Mouse (Mus musculus): ENCODE results near the gene Tagln2. TPM values are rescaled to one million over a fixed set of nuclear protein-coding genes. Genes with fewer than 3 reads are reported as not detected.

Gene Tagln2
- polyA plus RNA-seq, 1 experiment from 2014 or later, result 177 TPM

GRCm38 (mm10) chr1:172482518-172483360 is 17.1 kb upstream of the Tagln2 start:
- peaks cover 21% of the 10 kb centered on the region for H3K4me1 ChIP-seq
- peak overlapping the region; percentile 43 for H3K4me3 ChIP-seq
- no peak overlapping the region for H3K27ac ChIP-seq
- no peaks in the 10 kb centered on the region for H3K9me3 ChIP-seq (replicated peaks)
- H3K9ac ChIP-seq, result no peak overlapping the region; the same call in 1 of the 2 replicates
- no peaks in the 10 kb centered on the region for H3K36me3 ChIP-seq
- 17% methylated on average over 12 of the region's 12 CpGs for WGBS (ENCODE audit: insufficient replicate concordance)
- H3K4me2 ChIP-seq, result peak overlapping the region; percentile 64
- H3K27me3 ChIP-seq (replicated peaks), result peaks cover 88% of the 10 kb centered on the region
- ATAC-seq, result no peak

DNA sequence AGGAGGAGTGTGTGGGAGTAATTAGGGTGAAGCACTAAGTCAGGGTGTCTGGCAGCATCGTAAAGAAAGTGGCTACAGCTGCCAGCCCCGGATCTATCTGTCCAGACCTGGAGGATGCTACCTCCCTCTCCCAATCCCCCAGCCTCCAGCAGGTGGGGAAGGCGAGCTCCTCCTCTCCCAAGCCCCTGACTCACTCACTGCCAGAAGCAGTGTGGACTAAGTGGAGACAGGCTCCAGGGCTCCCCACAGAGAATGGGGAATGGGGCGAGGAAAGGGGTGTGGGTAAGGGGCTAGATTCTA is 16.5 kb upstream of the Tagln2 start:
- no peak overlapping the region; the same call in 1 of the 2 replicates for H3K9ac ChIP-seq
- H3K27ac ChIP-seq, result no peak overlapping the region
- WGBS (ENCODE audit: insufficient replicate concordance), result 34% methylated on average over 4 of the region's 4 CpGs

GRCm38 (mm10) chr1:172484236-172484635 is 15.6 kb upstream of the Tagln2 start:
- H3K4me2 ChIP-seq, result no peak overlapping the region
- no peaks in the 10 kb centered on the region for H3K36me3 ChIP-seq
- no peak overlapping the region for H3K27ac ChIP-seq
- no peak overlapping the region for H3K4me3 ChIP-seq
- ATAC-seq, result no peak
- WGBS (ENCODE audit: insufficient replicate concordance), result 58% methylated on average over 11 of the region's 11 CpGs
- peaks cover 21% of the 10 kb centered on the region for H3K4me1 ChIP-seq
- H3K9me3 ChIP-seq (replicated peaks), result no peaks in the 10 kb centered on the region
- H3K9ac ChIP-seq, result no peak overlapping the region
- peaks cover 82% of the 10 kb centered on the region for H3K27me3 ChIP-seq (replicated peaks)

More for the DNA sequence above, 16.5 kb upstream of the Tagln2 start:
- Histone ChIP-seq H3K27me3 (replicated peaks) (peaks cover 82% of the 10 kb centered on the region), H3K9me3 (replicated peaks) (no peaks in the 10 kb centered on the region), H3K4me2 (peak overlapping the region; percentile 64), H3K4me3 (no peak overlapping the region), H3K4me1 (peaks cover 21% of the 10 kb centered on the region), H3K36me3 (no peaks in the 10 kb centered on the region)
- ATAC-seq, result no peak

DNA sequence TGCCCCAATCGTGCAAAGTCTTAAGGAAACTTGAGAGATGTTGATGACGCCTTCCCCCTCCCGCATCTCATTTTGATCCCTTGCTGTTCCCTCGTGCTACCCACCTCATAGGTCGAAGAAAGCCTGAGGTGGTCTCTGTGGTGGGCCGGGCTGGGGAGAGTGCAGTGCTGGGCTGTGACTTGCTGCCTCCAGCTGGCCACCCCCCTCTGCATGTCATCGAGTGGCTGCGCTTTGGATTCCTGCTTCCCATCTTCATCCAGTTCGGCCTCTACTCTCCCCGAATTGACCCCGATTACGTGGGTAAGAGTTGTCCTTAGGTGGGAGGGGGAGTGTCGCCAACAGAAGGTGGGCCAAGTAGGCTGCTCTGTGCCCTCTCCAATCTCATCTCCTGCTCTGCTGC is 15.2 kb upstream of the Tagln2 start:
- no peak overlapping the region for H3K4me2 ChIP-seq

DNA sequence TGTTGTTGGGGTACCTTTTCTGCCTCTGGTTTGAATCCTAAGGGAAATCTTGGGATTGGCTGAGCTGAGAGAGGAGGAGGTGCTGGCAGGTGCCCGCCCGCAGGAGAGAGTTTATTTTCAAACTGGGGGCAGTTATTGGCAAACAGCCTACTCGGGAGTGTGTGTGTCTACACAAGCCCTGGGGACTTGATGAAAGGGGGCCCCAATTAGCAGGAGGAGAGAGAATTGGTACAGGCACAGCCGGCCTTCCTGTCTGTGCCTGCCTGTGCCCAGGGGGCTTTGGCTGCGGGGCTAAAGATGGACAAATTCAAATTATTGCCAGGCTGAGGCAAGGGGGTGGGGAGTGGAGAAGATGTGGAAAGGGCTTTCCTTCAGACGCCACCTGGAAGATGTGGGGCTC is 14.0 kb upstream of the Tagln2 start:
- 69% methylated on average over 6 of the region's 6 CpGs for WGBS (ENCODE audit: insufficient replicate concordance)
- Histone ChIP-seq H3K4me1 (peaks cover 23% of the 10 kb centered on the region), H3K27me3 (replicated peaks) (peaks cover 74% of the 10 kb centered on the region), H3K9me3 (replicated peaks) (no peaks in the 10 kb centered on the region), H3K36me3 (no peaks in the 10 kb centered on the region), H3K4me3 (no peak overlapping the region), H3K9ac (no peak overlapping the region), H3K27ac (no peak overlapping the region), H3K4me2 (no peak overlapping the region)
- ATAC-seq, result no peak

More for the DNA sequence above, 15.2 kb upstream of the Tagln2 start:
- H3K9ac ChIP-seq, result no peak overlapping the region
- H3K27ac ChIP-seq, result no peak overlapping the region
- no peaks in the 10 kb centered on the region for H3K36me3 ChIP-seq
- peaks cover 21% of the 10 kb centered on the region for H3K4me1 ChIP-seq
- no peak overlapping the region for H3K4me3 ChIP-seq
- H3K9me3 ChIP-seq (replicated peaks), result no peaks in the 10 kb centered on the region
- WGBS (ENCODE audit: insufficient replicate concordance), result 64% methylated on average over 13 of the region's 13 CpGs
- no peak for ATAC-seq
- peaks cover 82% of the 10 kb centered on the region for H3K27me3 ChIP-seq (replicated peaks)

- Histone ChIP-seq H3K9ac (no peak overlapping the region), H3K27me3 (replicated peaks) (peaks cover 70% of the 10 kb centered on the region), H3K36me3 (no peaks in the 10 kb centered on the region), H3K9me3 (replicated peaks) (no peaks in the 10 kb centered on the region), H3K4me1 (peaks cover 20% of the 10 kb centered on the region), H3K27ac (no peak overlapping the region), H3K4me3 (no peak overlapping the region), H3K4me2 (no peak overlapping the region)
- WGBS (ENCODE audit: insufficient replicate concordance), result 64% methylated on average over 4 of the region's 4 CpGs
- no peak for ATAC-seq
Observed at GRCm38 (mm10) chr1:172486236-172486635, 13.6 kb upstream of the Tagln2 start.

DNA sequence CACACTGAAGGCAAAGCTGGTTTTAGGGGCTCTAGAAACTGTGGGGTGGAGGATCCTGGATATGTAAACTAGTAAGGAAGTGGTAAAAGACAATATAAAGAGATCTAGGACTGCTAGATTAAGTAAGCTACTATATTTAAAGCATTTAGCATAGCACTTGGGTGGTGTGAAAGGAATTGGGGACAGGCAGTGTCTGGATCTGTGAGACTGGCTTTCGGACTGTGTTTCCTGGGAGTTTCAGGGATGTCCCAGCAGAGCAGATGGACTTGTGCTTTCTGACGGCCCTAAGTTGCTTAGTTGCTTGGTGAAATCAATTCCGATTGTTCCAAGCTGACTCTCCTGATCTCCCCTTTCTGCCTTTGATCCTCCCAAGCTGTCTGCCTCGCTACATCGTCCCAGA is 13.2 kb upstream of the Tagln2 start:
- no peak for ATAC-seq
- Histone ChIP-seq H3K4me2 (no peak overlapping the region), H3K36me3 (no peaks in the 10 kb centered on the region), H3K9ac (no peak overlapping the region), H3K4me1 (peaks cover 16% of the 10 kb centered on the region), H3K27me3 (replicated peaks) (peaks cover 66% of the 10 kb centered on the region), H3K27ac (no peak overlapping the region), H3K4me3 (no peak overlapping the region), H3K9me3 (replicated peaks) (no peaks in the 10 kb centered on the region)
- 58% methylated on average over 5 of the region's 5 CpGs for WGBS (ENCODE audit: insufficient replicate concordance)

- Histone ChIP-seq H3K27me3 (replicated peaks) (peaks cover 54% of the 10 kb centered on the region), H3K9ac (no peak overlapping the region), H3K4me1 (peaks cover 8% of the 10 kb centered on the region; the same call in 1 of the 2 replicates), H3K27ac (no peak overlapping the region), H3K4me3 (no peak overlapping the region), H3K4me2 (no peak overlapping the region), H3K36me3 (no peaks in the 10 kb centered on the region), H3K9me3 (replicated peaks) (no peaks in the 10 kb centered on the region)
- 46% methylated on average over 4 of the region's 4 CpGs for WGBS (ENCODE audit: insufficient replicate concordance)
- ATAC-seq, result no peak
Observed at GRCm38 (mm10) chr1:172487859-172488258, 12.0 kb upstream of the Tagln2 start.

- Histone ChIP-seq H3K9ac (no peak overlapping the region), H3K27me3 (replicated peaks) (peaks cover 45% of the 10 kb centered on the region), H3K4me2 (no peak overlapping the region), H3K36me3 (no peaks in the 10 kb centered on the region), H3K27ac (no peak overlapping the region), H3K9me3 (replicated peaks) (no peaks in the 10 kb centered on the region), H3K4me3 (no peak overlapping the region), H3K4me1 (peaks cover 3% of the 10 kb centered on the region; the same call in 1 of the 2 replicates)
- 58% methylated on average over 7 of the region's 7 CpGs for WGBS (ENCODE audit: insufficient replicate concordance)
- ATAC-seq, result no peak
Observed at GRCm38 (mm10) chr1:172488831-172489230, 11.0 kb upstream of the Tagln2 start.

DNA sequence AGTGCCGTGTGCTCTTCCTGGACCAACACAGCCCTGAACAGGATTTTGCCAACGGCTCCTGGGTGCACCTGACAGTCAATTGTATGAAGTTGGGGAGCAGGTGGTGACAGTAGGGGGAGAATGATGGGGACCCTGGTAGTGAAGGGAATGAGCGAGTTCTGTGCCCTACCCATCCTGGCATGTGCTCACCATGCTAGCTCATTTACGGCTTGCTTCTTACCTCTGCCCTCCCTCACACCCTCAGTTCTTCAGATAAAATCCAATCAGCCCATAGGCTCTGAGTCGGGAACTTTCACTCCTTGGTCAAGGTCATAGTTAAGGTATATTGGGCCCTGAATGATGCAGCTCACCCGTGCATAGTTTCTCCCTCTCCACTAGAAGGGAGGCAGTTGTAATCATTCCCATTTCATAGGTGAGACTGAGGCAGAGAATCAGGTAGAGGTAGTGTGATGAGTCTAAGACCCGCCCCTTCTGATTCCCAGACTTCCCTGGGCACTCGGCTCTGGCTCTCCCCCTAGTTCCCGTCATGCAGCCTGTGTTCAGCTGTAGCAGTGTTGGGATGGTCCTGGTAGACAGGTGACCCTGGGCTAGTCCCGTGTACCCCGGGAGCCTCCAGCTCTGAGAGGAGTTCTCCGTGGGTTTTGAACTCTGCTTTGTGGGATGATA is 10.1 kb upstream of the Tagln2 start:
- peak; percentile 16; the same call in 1 of the 2 replicates for ATAC-seq
- Histone ChIP-seq H3K27me3 (replicated peaks) (peaks cover 44% of the 10 kb centered on the region), H3K4me1 (peaks cover 2% of the 10 kb centered on the region; the same call in 1 of the 2 replicates), H3K9me3 (replicated peaks) (no peaks in the 10 kb centered on the region), H3K4me2 (peak overlapping the region; percentile 50), H3K27ac (no peak overlapping the region), H3K4me3 (no peak overlapping the region), H3K36me3 (no peaks in the 10 kb centered on the region), H3K9ac (no peak overlapping the region)
- 46% methylated on average over 12 of the region's 12 CpGs for WGBS (ENCODE audit: insufficient replicate concordance)

DNA sequence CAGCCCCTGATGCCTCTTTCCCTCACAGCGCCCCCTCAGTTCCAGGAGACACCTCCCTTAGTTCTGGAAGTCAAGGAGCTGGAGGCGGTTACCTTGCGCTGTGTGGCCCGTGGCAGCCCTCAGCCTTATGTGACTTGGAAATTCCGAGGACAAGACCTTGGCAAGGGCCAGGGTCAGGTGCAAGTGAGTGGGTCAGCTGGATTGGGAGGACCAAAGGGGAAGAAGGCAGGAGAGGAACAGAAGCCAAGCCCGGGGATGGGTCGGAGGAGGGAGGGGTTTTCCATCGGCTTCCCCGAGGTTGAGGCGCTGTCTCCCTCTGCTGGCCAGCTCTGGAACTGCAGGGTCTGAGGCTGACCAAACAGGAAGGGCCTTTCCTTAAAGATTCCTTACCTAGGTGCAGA is 9.6 kb upstream of the Tagln2 start:
- no peaks in the 10 kb centered on the region for H3K36me3 ChIP-seq
- peaks cover 42% of the 10 kb centered on the region for H3K27me3 ChIP-seq (replicated peaks)
- no peak overlapping the region for H3K27ac ChIP-seq
- H3K4me1 ChIP-seq, result peaks cover 2% of the 10 kb centered on the region; the same call in 1 of the 2 replicates
- 0 out of 2 replicates have a peak overlapping the region, but pooled peaks have one; percentile 12 for H3K4me3 ChIP-seq
- no peak overlapping the region for H3K9ac ChIP-seq
- H3K4me2 ChIP-seq, result peak overlapping the region; percentile 50
- ATAC-seq, result 0 out of 2 replicates have a peak, but pooled peaks have one; percentile 9
- WGBS (ENCODE audit: insufficient replicate concordance), result 8% methylated on average over 10 of the region's 10 CpGs
- no peaks in the 10 kb centered on the region for H3K9me3 ChIP-seq (replicated peaks)

DNA sequence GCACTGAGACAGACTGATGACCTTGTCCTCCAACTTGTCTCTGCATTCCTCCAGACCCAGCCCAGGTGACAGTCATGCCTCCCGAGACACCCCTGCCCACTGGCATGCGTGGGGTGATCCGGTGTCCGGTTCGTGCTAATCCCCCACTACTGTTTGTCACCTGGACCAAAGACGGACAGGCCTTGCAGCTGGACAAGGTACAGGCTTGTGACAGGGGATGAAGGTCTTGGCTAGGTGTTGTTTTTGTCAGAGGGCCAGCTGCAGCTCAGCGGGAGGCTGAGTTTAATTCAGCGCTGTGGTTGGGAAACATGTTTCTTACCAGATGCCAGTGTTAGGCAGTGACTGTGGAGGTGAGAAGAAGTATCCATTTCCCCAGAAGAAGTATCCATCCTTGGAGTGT is 7.8 kb upstream of the Tagln2 start:
- Histone ChIP-seq H3K27ac (no peak overlapping the region), H3K9ac (no peak overlapping the region), H3K36me3 (no peaks in the 10 kb centered on the region), H3K4me3 (no peak overlapping the region), H3K9me3 (replicated peaks) (no peaks in the 10 kb centered on the region), H3K4me2 (no peak overlapping the region), H3K27me3 (replicated peaks) (peaks cover 37% of the 10 kb centered on the region), H3K4me1 (peaks cover 2% of the 10 kb centered on the region; the same call in 1 of the 2 replicates)
- WGBS (ENCODE audit: insufficient replicate concordance), result 78% methylated on average over 8 of the region's 8 CpGs
- no peak for ATAC-seq
